Mouse (Mus musculus) lung, postnatal 0 days (tissue): ENCODE measurements around the gene Hcls1.

Experiments used
- CTCF ChIP-seq: IDR thresholded peaks from 2 replicates; pipeline ENCODE4 v1.5.1; 2016; ENCODE audit warnings: antibody characterized with exemption, mild to moderate bottlenecking
- EP300 ChIP-seq: IDR thresholded peaks from 2 replicates; pipeline ENCODE4 v1.6.1; 2016; ENCODE audit warnings: antibody characterized with exemption, mild to moderate bottlenecking, control low read depth

DNA sequence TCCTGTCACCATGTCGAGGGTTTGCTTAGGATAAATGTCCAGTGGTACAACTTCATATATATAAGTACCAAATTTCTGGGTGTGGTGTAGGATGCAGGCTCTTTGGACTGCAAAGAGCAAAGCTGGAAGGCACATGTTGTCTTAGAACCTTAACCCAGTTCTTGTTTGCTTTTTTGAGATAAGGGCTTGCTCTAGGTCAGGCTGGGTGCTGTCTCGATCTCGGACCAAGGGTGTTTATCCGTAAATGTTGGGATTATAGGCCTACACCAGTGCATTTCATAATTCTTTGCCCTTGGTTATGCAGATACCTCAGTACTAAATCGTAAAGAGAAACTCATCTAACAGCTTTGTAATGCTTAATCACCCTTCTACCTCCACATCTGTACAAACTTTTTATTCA is 77.6 kb downstream of the Hcls1 start:
- TF ChIP-seq CTCF, result no peak
- no peak for TF ChIP-seq EP300
